Mouse (Mus musculus) erythroblast, adult 5-6 weeks (primary cell): ENCODE results near the gene Prss21. TPM values are rescaled to one million over a fixed set of nuclear protein-coding genes. Genes with fewer than 3 reads are reported as not detected.

Experiments
- ATAC-seq: replicated peaks from 2 replicates; pipeline ENCODE4 v1.8.0; 2016; ENCODE audit warnings: moderate number of reproducible peaks, mild to moderate bottlenecking, moderate TSS enrichment, inconsistent platforms; ENCODE audit not compliant: poor library complexity, low FRiP score, severe bottlenecking
- total RNA-seq, 2 experiments: library from RNA; stranded (forward) in 1 of 2; stranded (reverse) in 1 of 2; fragments of 150-400 nt in 1 of 2; fragments of 200-764, 138-1000 nt in 1 of 2; gene quantifications; 2 replicates each; pipeline versions ENCODE4 v1.2.3 to v1.2.4; 2015 to 2017; ENCODE audit warnings: low replicate concordance in 2 of 2

Gene Prss21
- total RNA-seq (2015; ENCODE audit: low replicate concordance) (not detected in 2 replicates), total RNA-seq (2017; ENCODE audit: low replicate concordance) (not detected in 2 replicates)

GRCm38 (mm10) chr17:23867756-23868155 is at the start of gene Prss21:
TSS of gene Prss21 (plus strand) at chr17:23868056.
- no peak for ATAC-seq

- ATAC-seq = no peak
Measured at GRCm38 (mm10) chr17:23818579-23818978, 49.3 kb upstream of the Prss21 start.

GRCm38 (mm10) chr17:23819235-23819634 is 48.6 kb upstream of the Prss21 start:
- ATAC-seq = no peak

DNA sequence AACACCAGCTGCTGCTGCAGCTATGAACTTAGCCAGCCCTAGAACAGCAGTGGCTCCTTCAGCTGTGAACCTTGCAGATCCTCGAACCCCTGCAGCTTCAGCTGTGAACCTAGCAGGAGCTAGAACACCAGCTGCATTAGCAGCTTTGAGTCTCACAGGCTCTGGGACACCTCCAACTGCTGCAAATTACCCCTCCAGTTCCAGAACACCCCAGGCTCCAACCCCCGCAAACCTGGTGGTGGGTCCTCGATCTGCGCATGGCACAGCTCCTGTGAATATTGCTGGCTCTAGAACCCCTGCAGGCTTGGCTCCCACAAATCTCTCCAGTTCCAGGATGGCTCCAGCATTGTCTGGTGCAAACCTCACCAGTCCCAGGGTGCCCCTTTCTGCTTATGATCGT is 47.1 kb upstream of the Prss21 start:
- ATAC-seq = no peak

DNA sequence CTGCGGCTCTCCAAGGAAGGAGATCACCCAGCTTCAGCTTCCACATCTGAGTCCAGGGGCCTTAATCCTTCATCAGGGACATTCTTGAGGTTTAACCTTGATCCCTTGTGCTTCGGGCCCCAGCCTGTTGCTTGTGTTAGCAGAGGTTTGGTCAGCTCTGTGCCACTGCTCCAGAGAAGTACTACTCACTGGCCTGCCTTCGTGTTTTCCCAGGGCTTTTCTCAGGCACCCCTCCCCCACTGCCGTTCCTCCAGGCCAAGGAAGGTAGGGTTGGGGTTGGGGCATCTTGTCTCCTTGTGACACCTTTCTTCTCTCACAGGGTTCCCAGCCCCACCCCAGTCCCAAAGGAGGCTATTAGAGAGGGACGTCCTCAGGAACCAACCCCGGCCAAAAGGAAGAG is 45.8 kb upstream of the Prss21 start:
- ATAC-seq = no peak

GRCm38 (mm10) chr17:23823018-23823417 is 44.8 kb upstream of the Prss21 start:
- ATAC-seq = no peak

- no peak for ATAC-seq
Measured at GRCm38 (mm10) chr17:23823614-23824013, 44.2 kb upstream of the Prss21 start.

DNA sequence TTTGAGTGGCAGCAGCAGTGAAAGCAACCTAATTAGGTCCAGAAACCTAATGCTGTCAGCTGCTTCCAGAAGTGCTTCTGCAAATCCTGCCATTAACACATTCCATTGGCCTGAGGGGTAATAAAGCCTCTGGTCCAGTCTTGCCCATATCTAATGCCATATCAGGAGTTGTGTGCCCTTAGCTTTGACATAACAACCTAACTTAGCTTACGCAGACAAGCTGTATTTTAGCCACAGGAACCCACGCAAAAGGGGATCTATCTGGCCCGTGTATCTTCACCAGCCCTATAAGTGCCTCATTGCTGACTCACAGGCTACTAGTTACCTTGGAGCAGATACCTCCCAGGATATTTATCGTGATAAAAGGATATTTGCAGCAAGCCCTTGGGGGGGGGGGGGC is 42.3 kb upstream of the Prss21 start:
- no peak for ATAC-seq

DNA sequence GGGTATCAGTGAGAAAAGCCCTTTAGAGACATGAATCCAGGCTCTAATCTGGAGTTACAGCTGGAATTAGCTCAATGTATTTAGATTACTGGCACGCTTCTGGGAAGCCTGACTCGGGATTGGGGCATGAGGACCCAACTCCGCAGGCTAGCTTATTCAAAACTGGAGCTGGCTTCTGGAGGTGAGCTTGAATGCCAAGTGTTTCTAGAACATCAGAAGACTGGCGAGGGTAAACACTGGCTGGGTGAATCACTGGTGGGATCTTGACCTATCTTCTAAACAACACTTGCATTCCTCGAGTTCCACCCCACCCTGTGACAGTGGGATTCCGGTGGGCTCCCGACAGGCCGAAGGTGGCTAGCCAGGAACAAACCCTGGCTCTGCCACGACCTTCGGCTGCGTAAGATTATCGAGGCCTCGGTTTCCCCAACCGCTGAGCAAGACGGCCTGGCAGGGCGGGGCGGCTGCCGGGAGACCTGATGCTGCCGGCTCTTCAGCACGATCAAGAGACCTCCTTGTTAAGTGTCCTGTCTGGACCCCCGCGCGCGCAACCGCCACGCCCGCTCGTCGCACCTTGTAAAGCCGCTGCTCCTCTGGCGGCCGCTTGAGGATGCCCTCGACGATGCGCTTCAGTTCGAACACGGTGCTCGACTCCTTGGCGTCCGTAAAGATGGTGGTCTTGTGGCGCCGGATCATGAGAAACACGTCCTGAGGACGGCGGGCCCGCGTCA is 39.4 kb upstream of the Prss21 start:
- peak; percentile 73 for ATAC-seq

- peak; percentile 90 for ATAC-seq
Measured at GRCm38 (mm10) chr17:23829064-23829619, 38.7 kb upstream of the Prss21 start, which contains the start of gene Elob. TSS of gene Elob (minus strand) at chr17:23829136.

DNA sequence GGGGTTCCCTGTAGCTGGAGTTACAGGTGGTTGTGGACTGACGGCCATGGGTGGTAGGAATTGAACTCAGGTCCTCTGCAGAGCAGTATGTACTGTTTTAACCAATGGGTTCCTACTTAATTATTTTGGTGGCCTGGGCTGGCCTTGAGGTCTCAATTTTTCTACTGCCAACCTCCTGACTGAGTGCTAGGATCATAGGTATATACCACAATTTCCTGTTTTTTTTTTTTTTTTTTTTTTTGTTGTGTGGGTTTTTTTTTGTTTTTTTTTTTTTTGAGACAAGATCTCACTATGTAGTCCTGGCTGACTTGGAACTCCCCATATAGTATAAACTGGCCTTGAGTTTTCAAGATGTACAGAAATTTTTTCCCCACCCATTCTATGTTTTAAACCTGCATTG is 36.7 kb upstream of the Prss21 start:
- ATAC-seq = no peak

- no peak for ATAC-seq
Measured at GRCm38 (mm10) chr17:23836006-23836575, 31.8 kb upstream of the Prss21 start, which contains the start of gene Prss33. TSS of gene Prss33 (minus strand) at chr17:23836056.

- ATAC-seq = peak; percentile 72
Measured at GRCm38 (mm10) chr17:23841145-23841544, 26.7 kb upstream of the Prss21 start.

- no peak for ATAC-seq
Measured at GRCm38 (mm10) chr17:23843141-23843811, 24.6 kb upstream of the Prss21 start.

GRCm38 (mm10) chr17:23843812-23844273 is 24.0 kb upstream of the Prss21 start, which contains the start of the genes Prss32 and Prss41:
TSS of gene Prss32 (plus strand) at chr17:23843855.
TSS of gene Prss41 (minus strand) at chr17:23844172.
- peak; percentile 64 for ATAC-seq

- ATAC-seq = no peak
Measured at GRCm38 (mm10) chr17:23850028-23850427, 17.8 kb upstream of the Prss21 start.

DNA sequence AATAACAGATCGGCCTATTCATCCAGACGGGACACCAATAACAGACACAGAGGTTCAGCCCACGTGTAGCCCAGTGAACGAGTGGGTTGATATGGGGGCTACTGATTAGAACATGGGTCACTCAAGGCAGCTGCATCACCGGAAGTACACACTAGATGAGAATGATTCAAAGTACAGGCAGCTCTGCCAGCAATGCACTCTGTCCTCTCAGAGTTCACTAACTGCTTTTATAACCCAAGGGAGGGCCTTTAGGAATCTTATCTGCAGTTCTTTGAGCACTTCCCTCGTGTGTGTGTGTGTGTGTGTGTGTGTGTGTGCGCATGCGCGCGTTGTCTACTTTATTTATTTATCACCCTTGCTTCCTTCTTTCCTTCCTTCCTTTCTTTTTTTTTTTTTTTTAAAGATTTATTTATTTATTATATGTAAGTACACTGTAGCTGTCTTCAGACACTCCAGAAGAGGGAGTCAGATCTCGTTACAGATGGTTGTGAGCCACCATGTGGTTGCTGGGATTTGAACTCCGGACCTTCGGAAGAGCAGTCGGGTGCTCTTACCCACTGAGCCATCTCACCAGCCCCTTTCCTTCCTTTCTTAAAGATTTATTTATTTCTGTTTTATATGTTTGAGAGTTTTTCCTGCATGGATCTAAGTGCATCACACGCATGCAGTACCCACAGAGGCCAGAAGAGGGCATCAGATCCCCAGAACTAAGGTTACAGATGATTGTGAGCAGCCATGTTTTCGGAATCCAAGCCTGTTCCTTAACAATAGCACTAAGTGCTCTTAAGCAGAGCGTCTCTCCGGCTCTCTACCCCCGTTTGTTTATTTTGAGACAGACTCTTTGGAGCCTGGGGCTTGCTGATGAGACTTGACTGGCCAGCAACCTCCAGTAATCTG is 16.8 kb upstream of the Prss21 start:
- 0 out of 2 replicates have a peak, but pooled peaks have one; percentile 47 for ATAC-seq

GRCm38 (mm10) chr17:23853292-23853691 is 14.6 kb upstream of the Prss21 start:
- ATAC-seq = peak; percentile 84

- ATAC-seq = no peak
Measured at GRCm38 (mm10) chr17:23854229-23854765, 13.6 kb upstream of the Prss21 start.
